16 mouse cellular contexts compared by ENCODE assay signal in the genomic region with DNA sequence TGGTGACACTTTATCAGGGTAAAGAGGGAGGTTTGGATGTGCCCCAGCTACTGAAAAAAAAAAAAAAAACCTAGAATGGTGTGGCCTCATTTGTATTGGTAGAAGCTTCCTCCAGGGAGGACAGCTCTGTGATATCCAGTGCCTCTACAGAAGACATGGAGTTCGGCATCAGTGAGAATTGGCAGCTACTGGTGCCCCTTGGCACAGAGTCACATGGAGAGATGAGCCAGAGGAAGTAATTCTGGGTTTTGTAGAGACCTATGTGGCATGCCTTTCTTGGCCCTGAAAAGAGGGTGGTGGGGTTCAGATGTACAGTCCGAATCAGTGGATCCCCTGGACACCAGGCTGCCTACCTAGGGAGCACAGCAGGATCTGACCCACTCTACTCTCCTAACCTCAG.
"Had no signal": no experiment of that assay in that cellular context is flagged by ENCODE, and none has a peak within 500 bp of the region (broad histone marks: within the 10 kb centered on the region; RNA-seq: fewer than 3 reads in every experiment).

No protein-coding gene starts in this region.

- ATAC-seq: liver, postnatal 0 days; lung, postnatal 0 days; midbrain, embryonic 13.5 days; midbrain, embryonic 16.5 days had no signal

- H3K4me3 ChIP-seq: lung, embryonic 15.5 days; megakaryocyte, embryonic 14.5 days; midbrain, embryonic 13.5 days; neural tube, embryonic 12.5 days; stomach, embryonic 15.5 days had no signal

- DNase-seq: liver, postnatal 0 days; lung, adult 2 months; lung, postnatal 14 days; lung, postnatal 36 days; right cerebral cortex, postnatal 14 days; thymus, adult 2 months; thymus, postnatal 36 days had no signal

- H3K27ac ChIP-seq: lung, embryonic 15.5 days; macrophage; midbrain, embryonic 13.5 days; neural tube, embryonic 12.5 days; stomach, embryonic 15.5 days; stomach, postnatal 0 days had no signal
